In the genomic region with DNA sequence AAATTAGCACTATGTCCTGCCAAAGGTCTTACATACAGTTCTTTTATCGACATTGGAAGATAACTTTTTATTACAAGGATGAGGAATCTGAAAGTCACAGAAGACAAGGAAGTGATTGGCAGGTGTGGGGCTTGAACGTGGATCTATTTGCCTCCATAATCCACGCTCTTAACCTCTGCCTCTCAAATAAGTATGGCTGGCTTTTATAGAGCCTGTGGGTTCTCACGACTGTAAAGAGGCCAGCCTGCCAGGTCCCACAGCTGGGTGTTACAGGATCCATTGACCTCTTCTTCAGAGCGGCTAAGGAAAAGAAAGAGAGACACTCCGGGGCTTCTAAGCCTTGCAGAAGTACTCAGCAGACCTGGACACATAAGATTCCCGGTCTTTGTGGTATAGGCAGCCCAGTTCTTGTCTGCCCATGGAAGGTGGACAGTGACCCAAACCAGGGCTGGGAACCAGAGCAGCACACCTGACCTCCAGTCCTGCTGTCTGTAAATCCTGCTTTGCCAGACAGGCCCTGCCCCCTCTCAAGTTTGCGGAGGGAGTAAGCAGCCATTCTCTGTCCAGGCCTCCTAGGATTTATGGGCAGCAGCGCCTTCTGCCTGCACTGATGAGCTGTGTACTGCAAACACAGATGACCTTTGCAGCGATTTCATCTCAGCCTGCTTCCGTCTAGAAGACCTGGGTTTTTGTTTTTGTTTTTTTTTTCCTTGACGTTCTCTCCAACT, we compare ENCODE assay signal across 9 mouse cellular contexts.
DNase-seq lines count a peak whose midpoint lies in the region; ATAC-seq and TF ChIP-seq lines count a peak whose summit lies in the region.
"Had no signal": no experiment of that assay in that cellular context is flagged by ENCODE, and none has a peak within 500 bp of the region (broad histone marks: within the 10 kb centered on the region; RNA-seq: fewer than 3 reads in every experiment).

No protein-coding gene starts in this region.

- peak in 1 of 2 experiments; percentile 12 for DNase-seq in heart, adult 2 months
- DNase-seq in heart, adult 9 months (ENCODE audit: low spot score in 2 of 2), result no peak
- DNase-seq in embryonic facial prominence, embryonic 10.5 days (ENCODE audit: low spot score), result no peak
- no peak for DNase-seq in right cerebral cortex, postnatal 10 days (ENCODE audit: low spot score in 2 of 2)
- DNase-seq in right cerebral cortex, postnatal 36 days (ENCODE audit: low spot score in 2 of 2), result no peak

- intact Hi-C loops in heart, adult 2 months (cut with DNase I), result no loop called here

- TF ChIP-seq CTCF in heart, adult 2 months (IDR thresholded peaks at IDR 0.05), result peak; percentile 45

- no peak overlapping the region for H3K9ac ChIP-seq in heart, adult 2 months (ENCODE audit: low read depth, low read length)
- no peak overlapping the region for H3K9ac ChIP-seq in hindbrain, embryonic 16.5 days (ENCODE audit: low read depth, low read length)
- no peak overlapping the region for H3K9ac ChIP-seq in liver, embryonic 16.5 days (ENCODE audit: low read depth, low read length)

- no peak overlapping the region for H3K27ac ChIP-seq in heart, adult 2 months
- peak overlapping the region; percentile 76 for H3K27ac ChIP-seq in embryonic facial prominence, embryonic 10.5 days (replicated peaks)
- no peak overlapping the region for H3K27ac ChIP-seq in hindbrain, embryonic 16.5 days (ENCODE audit: low read depth, low read length)
- no peak overlapping the region for H3K27ac ChIP-seq in liver, embryonic 16.5 days (ENCODE audit: low read length)

- H3K9me3 ChIP-seq in embryonic facial prominence, embryonic 10.5 days, result no peaks in the 10 kb centered on the region
- H3K9me3 ChIP-seq in hindbrain, embryonic 16.5 days (ENCODE audit: control insufficient read depth, low read length), result no peaks in the 10 kb centered on the region
- H3K9me3 ChIP-seq in liver, embryonic 16.5 days (replicated peaks; ENCODE audit: control insufficient read depth, low read length), result no peaks in the 10 kb centered on the region

- peak; percentile 49 for ATAC-seq in hindbrain, embryonic 16.5 days
- 0 out of 2 replicates have a peak, but pooled peaks have one; percentile 30 for ATAC-seq in liver, embryonic 16.5 days (ENCODE audit: low read depth)
- no peak for ATAC-seq in erythroid progenitor cell, adult 5-6 weeks (replicated peaks; ENCODE audit: low FRiP score, poor library complexity, severe bottlenecking)

- H3K4me2 ChIP-seq in hindbrain, embryonic 16.5 days (ENCODE audit: low read length), result no peak overlapping the region
- H3K4me2 ChIP-seq in liver, embryonic 16.5 days (ENCODE audit: low read depth, low read length), result no peak overlapping the region

- no peaks in the 10 kb centered on the region for H3K36me3 ChIP-seq in heart, adult 2 months (ENCODE audit: control insufficient read depth, insufficient read depth, low read length)
- H3K36me3 ChIP-seq in embryonic facial prominence, embryonic 10.5 days (replicated peaks), result peaks cover 10% of the 10 kb centered on the region; the same call in 1 of the 2 replicates
- H3K36me3 ChIP-seq in hindbrain, embryonic 16.5 days (ENCODE audit: control insufficient read depth, insufficient read depth, low read length), result no peaks in the 10 kb centered on the region
- H3K36me3 ChIP-seq in liver, embryonic 16.5 days (ENCODE audit: control insufficient read depth, insufficient read depth), result no peaks in the 10 kb centered on the region

- TF ChIP-seq EP300 in heart, adult 2 months (IDR thresholded peaks at IDR 0.05; ENCODE audit: insufficient read depth, low read depth, low read length), result no peak

- H3K4me3 ChIP-seq in heart, adult 2 months, result no peak overlapping the region
- no peak overlapping the region for H3K4me3 ChIP-seq in embryonic facial prominence, embryonic 10.5 days
- H3K4me3 ChIP-seq in hindbrain, embryonic 16.5 days (ENCODE audit: low read length), result no peak overlapping the region
- no peak overlapping the region for H3K4me3 ChIP-seq in liver, embryonic 16.5 days (ENCODE audit: low read depth, low read length)

- no peaks in the 10 kb centered on the region for H3K79me2 ChIP-seq in heart, adult 2 months (replicated peaks; ENCODE audit: control insufficient read depth, insufficient read depth, low read length)

- WGBS in heart, adult 2 months, result 60% methylated on average over 12 of the region's 12 CpGs
- 36% methylated on average over 12 of the region's 12 CpGs for WGBS in embryonic facial prominence, embryonic 10.5 days
- 29% methylated on average over 12 of the region's 12 CpGs for WGBS in hindbrain, embryonic 16.5 days
- 53% methylated on average over 12 of the region's 12 CpGs for WGBS in liver, embryonic 16.5 days (ENCODE audit: insufficient replicate concordance)

- H3K4me1 ChIP-seq in heart, adult 2 months (ENCODE audit: control insufficient read depth, insufficient read depth, low read length), result peaks cover 6% of the 10 kb centered on the region
- H3K4me1 ChIP-seq in embryonic facial prominence, embryonic 10.5 days, result peaks cover 67% of the 10 kb centered on the region
- H3K4me1 ChIP-seq in hindbrain, embryonic 16.5 days (ENCODE audit: control insufficient read depth, insufficient read depth, low read depth, low read length), result peaks cover 27% of the 10 kb centered on the region
- no peaks in the 10 kb centered on the region for H3K4me1 ChIP-seq in liver, embryonic 16.5 days (ENCODE audit: control insufficient read depth, low read depth, low read length)

- no peak for TF ChIP-seq POLR2A in heart, adult 2 months (IDR thresholded peaks at IDR 0.05; ENCODE audit: insufficient read depth, low read depth, low read length)

- H3K27me3 ChIP-seq in heart, adult 2 months (ENCODE audit: control insufficient read depth, insufficient read depth, low read length), result no peaks in the 10 kb centered on the region
- H3K27me3 ChIP-seq in embryonic facial prominence, embryonic 10.5 days (replicated peaks; ENCODE audit: low read depth, poor library complexity, severe bottlenecking), result no peaks in the 10 kb centered on the region
- no peaks in the 10 kb centered on the region for H3K27me3 ChIP-seq in hindbrain, embryonic 16.5 days (replicated peaks; ENCODE audit: control insufficient read depth, insufficient read depth, low read length)
- no peaks in the 10 kb centered on the region for H3K27me3 ChIP-seq in liver, embryonic 16.5 days (ENCODE audit: control insufficient read depth, insufficient read depth, low read depth, low read length)
- H3K27me3 ChIP-seq: CH12.LX had no signal
